Mouse (Mus musculus) forebrain, embryonic 11.5 days (tissue): ENCODE measurements at regions not wholly inside any gene's neighbourhood (a gene's known extent, or its start where the extent isn't known, plus 50 kb on each side); places are given as distances from the start of the nearest gene placed in this dataset.

Experiments used
- ATAC-seq: fragments of 200-750 bp; cut with Nextera tagmentation; replicated peaks from 2 replicates; pipeline ENCODE4 v1.8.0; 2017; ENCODE audit warnings: moderate TSS enrichment; ENCODE audit not compliant: low FRiP score
- DNase-seq: peaks from one replicate; pipeline ENCODE4 v3.0.0-alpha.2; 2017; ENCODE audit warnings: low spot score
- H3K27ac ChIP-seq: fragments of 300-500 bp; sonication (generic); 2 replicates; pipeline ENCODE4 v1.5.1; 2014; ENCODE audit warnings: low read depth, low read length
- H3K27me3 ChIP-seq: fragments of 300-500 bp; sonication (generic); 2 replicates; pipeline ENCODE4 v1.6.1; 2014; ENCODE audit warnings: mild to moderate bottlenecking, low read length, mixed read lengths; ENCODE audit not compliant: control insufficient read depth, insufficient read depth
- H3K36me3 ChIP-seq: fragments of 300-500 bp; sonication (generic); 2 replicates; pipeline ENCODE4 v1.6.1; 2014; ENCODE audit warnings: mild to moderate bottlenecking, low read length, moderate library complexity, mixed read lengths; ENCODE audit not compliant: control insufficient read depth, insufficient read depth
- H3K4me1 ChIP-seq: fragments of 300-500 bp; sonication (generic); replicated peaks from 2 replicates; pipeline ENCODE4 v1.6.1; 2014; ENCODE audit warnings: low read length, mixed read lengths; ENCODE audit not compliant: control insufficient read depth, insufficient read depth
- H3K4me2 ChIP-seq: fragments of 300-500 bp; sonication (generic); 2 replicates; pipeline ENCODE4 v1.6.1; 2014; ENCODE audit warnings: low read depth, mild to moderate bottlenecking, low read length, moderate library complexity, mixed read lengths; ENCODE audit not compliant: severe bottlenecking
- H3K4me3 ChIP-seq: fragments of 300-500 bp; sonication (generic); 2 replicates; pipeline ENCODE4 v1.5.1; 2014; ENCODE audit warnings: low read depth, low read length
- H3K9ac ChIP-seq: fragments of 300-500 bp; sonication (generic); 2 replicates; pipeline ENCODE4 v1.6.1; 2014; ENCODE audit warnings: low read length
- H3K9me3 ChIP-seq: fragments of 300-500 bp; sonication (generic); 2 replicates; pipeline ENCODE4 v1.6.1; 2016; ENCODE audit warnings: low read length, mixed read lengths; ENCODE audit not compliant: control insufficient read depth
- WGBS: fragments of 180-500 bp; shearing (Covaris S2); extraction: QIAGEN DNeasy Blood & Tissue Kit; methylation state at CpG from one replicate; pipeline ENCODE4 v1.1.7; 2014; 5-methylcytosine and 5-hydroxymethylcytosine counted together

GRCm38 (mm10) chr9:98703331-98703730, 101.9 kb upstream of the Mrps22 start:
- ATAC-seq: no peak
- Histone ChIP-seq H3K36me3 (no peaks in the 10 kb centered on the region), H3K4me1 (no peaks in the 10 kb centered on the region), H3K9me3 (no peaks in the 10 kb centered on the region), H3K27me3 (no peaks in the 10 kb centered on the region), H3K4me2 (no peak overlapping the region), H3K9ac (no peak overlapping the region), H3K4me3 (no peak overlapping the region), H3K27ac (no peak overlapping the region)
- DNase-seq: no peak
- 85% methylated on average over 9 of the region's 9 CpGs for WGBS

- Histone ChIP-seq H3K27me3 (no peaks in the 10 kb centered on the region), H3K9ac (no peak overlapping the region), H3K36me3 (no peaks in the 10 kb centered on the region), H3K9me3 (no peaks in the 10 kb centered on the region), H3K4me3 (no peak overlapping the region), H3K4me2 (no peak overlapping the region), H3K4me1 (no peaks in the 10 kb centered on the region), H3K27ac (no peak overlapping the region)
- ATAC-seq: no peak
- 92% methylated on average over 5 of the region's 5 CpGs for WGBS
- no peak for DNase-seq
These were observed 99.1 kb upstream of the Mrps22 start for GRCm38 (mm10) chr9:98700571-98700970.

- Histone ChIP-seq H3K9ac (no peak overlapping the region), H3K4me1 (no peaks in the 10 kb centered on the region), H3K36me3 (no peaks in the 10 kb centered on the region), H3K4me2 (no peak overlapping the region), H3K27ac (no peak overlapping the region), H3K27me3 (no peaks in the 10 kb centered on the region), H3K9me3 (no peaks in the 10 kb centered on the region), H3K4me3 (no peak overlapping the region)
- no peak for ATAC-seq
- 41% methylated on average over 7 of the region's 7 CpGs for WGBS
- DNase-seq: peak; percentile 56
These were observed 95.7 kb upstream of the Mrps22 start for GRCm38 (mm10) chr9:98697155-98697554.

GRCm38 (mm10) chr9:98695035-98695434, 93.6 kb upstream of the Mrps22 start:
- Histone ChIP-seq H3K9me3 (no peaks in the 10 kb centered on the region), H3K4me3 (no peak overlapping the region), H3K4me1 (no peaks in the 10 kb centered on the region), H3K4me2 (no peak overlapping the region), H3K27me3 (no peaks in the 10 kb centered on the region), H3K9ac (no peak overlapping the region), H3K27ac (no peak overlapping the region), H3K36me3 (no peaks in the 10 kb centered on the region)
- ATAC-seq (no peak), DNase-seq (peak; percentile 29)
- 79% methylated on average over 10 of the region's 10 CpGs for WGBS

GRCm38 (mm10) chr9:98690839-98691516, 89.5 kb upstream of the Mrps22 start:
- Histone ChIP-seq H3K27ac (no peak overlapping the region), H3K9ac (no peak overlapping the region), H3K4me3 (no peak overlapping the region), H3K4me1 (no peaks in the 10 kb centered on the region), H3K27me3 (no peaks in the 10 kb centered on the region), H3K9me3 (no peaks in the 10 kb centered on the region), H3K4me2 (no peak overlapping the region), H3K36me3 (no peaks in the 10 kb centered on the region)
- DNase-seq (peak; percentile 48), ATAC-seq (no peak)
- WGBS: 86% methylated on average over 14 of the region's 14 CpGs

GRCm38 (mm10) chr9:98685548-98685947, 84.1 kb upstream of the Mrps22 start:
- peak; percentile 41 for DNase-seq
- no peak overlapping the region for H3K4me2 ChIP-seq

GRCm38 (mm10) chr9:98684336-98684735, 82.9 kb upstream of the Mrps22 start:
- Histone ChIP-seq H3K9ac (no peak overlapping the region), H3K27me3 (no peaks in the 10 kb centered on the region), H3K4me2 (no peak overlapping the region), H3K9me3 (no peaks in the 10 kb centered on the region), H3K4me1 (no peaks in the 10 kb centered on the region), H3K36me3 (no peaks in the 10 kb centered on the region), H3K27ac (no peak overlapping the region), H3K4me3 (no peak overlapping the region)
- ATAC-seq: no peak
- 85% methylated on average over 6 of the region's 6 CpGs for WGBS
- DNase-seq: peak; percentile 19

More at GRCm38 (mm10) chr9:98685548-98685947, 84.1 kb upstream of the Mrps22 start:
- no peaks in the 10 kb centered on the region for H3K4me1 ChIP-seq
- H3K27me3 ChIP-seq: no peaks in the 10 kb centered on the region
- no peak overlapping the region for H3K4me3 ChIP-seq
- no peak overlapping the region for H3K27ac ChIP-seq
- no peak overlapping the region for H3K9ac ChIP-seq
- no peak for ATAC-seq
- 92% methylated on average over 7 of the region's 7 CpGs for WGBS
- no peaks in the 10 kb centered on the region for H3K9me3 ChIP-seq
- no peaks in the 10 kb centered on the region for H3K36me3 ChIP-seq

- Histone ChIP-seq H3K27ac (no peak overlapping the region), H3K4me2 (no peak overlapping the region), H3K4me3 (no peak overlapping the region), H3K36me3 (no peaks in the 10 kb centered on the region), H3K9ac (no peak overlapping the region), H3K27me3 (no peaks in the 10 kb centered on the region), H3K9me3 (no peaks in the 10 kb centered on the region), H3K4me1 (no peaks in the 10 kb centered on the region)
- ATAC-seq: no peak
- no peak for DNase-seq
- WGBS: 89% methylated on average over 7 of the region's 7 CpGs
These were observed 74.2 kb upstream of the Mrps22 start for GRCm38 (mm10) chr9:98675612-98676011.

GRCm38 (mm10) chr9:98673461-98674114, 72.1 kb upstream of the Mrps22 start:
- no peaks in the 10 kb centered on the region for H3K36me3 ChIP-seq
- no peaks in the 10 kb centered on the region for H3K9me3 ChIP-seq
- WGBS: 83% methylated on average over 13 of the region's 13 CpGs
- H3K4me2 ChIP-seq: no peak overlapping the region
- no peak for ATAC-seq
- H3K27me3 ChIP-seq: no peaks in the 10 kb centered on the region
- DNase-seq: peak; percentile 33
- H3K9ac ChIP-seq: no peak overlapping the region
- no peak overlapping the region for H3K27ac ChIP-seq
- no peaks in the 10 kb centered on the region for H3K4me1 ChIP-seq
- H3K4me3 ChIP-seq: no peak overlapping the region
